Mouse (Mus musculus): Measurements from ENCODE around the gene Cracr2b. TPM values are rescaled to one million over a fixed set of nuclear protein-coding genes. Genes with fewer than 3 reads are reported as not detected.

Cracr2b gene
- polyA plus RNA-seq, 1 experiment from 2014 or later: 15.1 TPM

DNA sequence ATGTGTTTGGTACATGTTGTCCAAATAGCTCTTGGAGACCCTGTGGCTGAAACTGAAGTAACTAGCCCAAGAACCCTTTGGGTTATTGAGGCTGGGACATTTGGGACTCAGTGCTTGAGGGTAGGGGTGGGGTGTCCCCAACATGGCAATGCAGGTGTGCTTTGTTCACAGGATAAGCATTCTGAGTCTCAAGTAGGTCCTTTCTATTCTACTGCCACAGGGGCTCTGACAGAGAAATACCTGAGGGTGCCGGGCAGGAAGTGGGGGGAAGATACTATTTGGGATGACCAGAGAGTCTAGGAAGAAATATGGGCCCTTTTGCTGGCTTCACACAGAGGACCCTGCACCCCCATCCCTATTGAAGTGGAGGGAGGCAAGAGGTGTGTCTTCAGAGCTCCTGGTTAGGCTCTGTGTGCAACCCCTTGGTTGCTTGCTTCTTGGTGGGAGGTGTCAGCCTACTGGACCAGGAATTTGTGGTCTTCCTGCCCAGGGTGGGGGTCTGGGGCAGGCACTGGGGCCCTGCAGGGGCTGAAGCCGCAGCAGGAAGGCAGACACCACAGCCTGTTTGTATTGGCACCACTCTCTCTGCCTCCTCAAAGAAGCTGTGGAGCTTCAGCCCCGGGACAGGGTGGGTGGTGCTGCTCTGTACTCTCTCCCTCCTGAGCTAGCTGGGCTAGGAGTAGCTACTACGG is 16.8 kb downstream of the Cracr2b start:
- Histone ChIP-seq H3K9ac (peak overlapping the region; percentile 75), H3K9me3 (ENCODE audit: low read depth, low read length) (no peaks in the 10 kb centered on the region), H3K27me3 (ENCODE audit: insufficient read depth, low read length) (peaks cover 9% of the 10 kb centered on the region; the same call in 1 of the 2 replicates), H3K36me3 (ENCODE audit: insufficient read depth) (peaks cover 2% of the 10 kb centered on the region), H3K27ac (ENCODE audit: low read depth) (peak overlapping the region; percentile 98), H3K4me2 (peak overlapping the region; percentile 86), H3K4me3 (ENCODE audit: low read depth, low read length) (peak overlapping the region; percentile 81; the same call in 1 of the 2 replicates), H3K4me1 (ENCODE audit: insufficient read depth) (peaks cover 36% of the 10 kb centered on the region)
- ATAC-seq (ENCODE audit: insufficient read depth): no peak
- TF ChIP-seq CTCF (IDR thresholded peaks at IDR 0.05; ENCODE audit: low read depth): no peak
- no peak for DNase-seq
- WGBS: 25% methylated on average over 4 of the region's 4 CpGs

DNA sequence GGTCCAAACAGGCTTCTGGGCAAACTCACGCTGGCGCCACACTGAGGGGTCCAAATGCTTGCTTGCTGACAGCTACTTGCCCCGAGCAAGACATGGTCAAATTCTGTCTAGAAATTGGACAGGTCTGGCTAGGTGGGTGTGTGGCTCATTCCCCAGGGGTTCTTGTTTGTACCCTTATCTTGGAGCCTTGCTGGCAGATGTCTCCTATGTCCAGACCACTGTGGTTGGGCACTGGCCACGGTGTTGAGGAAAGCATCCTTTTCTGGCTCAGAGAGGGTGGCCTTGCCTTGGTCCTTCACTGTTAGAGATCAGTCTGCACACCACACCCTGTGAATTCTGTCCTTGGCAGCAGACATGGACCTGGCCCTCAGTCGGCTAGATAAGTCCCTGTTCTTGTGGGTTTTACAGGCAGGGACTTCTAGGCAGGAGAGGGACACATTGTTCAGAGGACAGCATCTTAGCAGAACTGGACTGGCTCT is 17.4 kb downstream of the Cracr2b start:
- no peak overlapping the region; the same call in 1 of the 2 replicates for H3K4me3 ChIP-seq (ENCODE audit: low read depth, low read length)
- peaks cover 36% of the 10 kb centered on the region for H3K4me1 ChIP-seq (ENCODE audit: insufficient read depth)
- H3K27me3 ChIP-seq (ENCODE audit: insufficient read depth, low read length): peaks cover 10% of the 10 kb centered on the region; the same call in 1 of the 2 replicates
- H3K9ac ChIP-seq: peak overlapping the region; percentile 46
- no peaks in the 10 kb centered on the region for H3K9me3 ChIP-seq (ENCODE audit: low read depth, low read length)
- WGBS: 56% methylated on average over 5 of the region's 5 CpGs
- DNase-seq (no peak), ATAC-seq (ENCODE audit: insufficient read depth) (no peak)
- H3K36me3 ChIP-seq (ENCODE audit: insufficient read depth): no peaks in the 10 kb centered on the region
- H3K27ac ChIP-seq (ENCODE audit: low read depth): peak overlapping the region; percentile 98; the same call in 1 of the 2 replicates
- peak overlapping the region; percentile 86 for H3K4me2 ChIP-seq
- no peak for TF ChIP-seq CTCF (IDR thresholded peaks at IDR 0.05; ENCODE audit: low read depth)

DNA sequence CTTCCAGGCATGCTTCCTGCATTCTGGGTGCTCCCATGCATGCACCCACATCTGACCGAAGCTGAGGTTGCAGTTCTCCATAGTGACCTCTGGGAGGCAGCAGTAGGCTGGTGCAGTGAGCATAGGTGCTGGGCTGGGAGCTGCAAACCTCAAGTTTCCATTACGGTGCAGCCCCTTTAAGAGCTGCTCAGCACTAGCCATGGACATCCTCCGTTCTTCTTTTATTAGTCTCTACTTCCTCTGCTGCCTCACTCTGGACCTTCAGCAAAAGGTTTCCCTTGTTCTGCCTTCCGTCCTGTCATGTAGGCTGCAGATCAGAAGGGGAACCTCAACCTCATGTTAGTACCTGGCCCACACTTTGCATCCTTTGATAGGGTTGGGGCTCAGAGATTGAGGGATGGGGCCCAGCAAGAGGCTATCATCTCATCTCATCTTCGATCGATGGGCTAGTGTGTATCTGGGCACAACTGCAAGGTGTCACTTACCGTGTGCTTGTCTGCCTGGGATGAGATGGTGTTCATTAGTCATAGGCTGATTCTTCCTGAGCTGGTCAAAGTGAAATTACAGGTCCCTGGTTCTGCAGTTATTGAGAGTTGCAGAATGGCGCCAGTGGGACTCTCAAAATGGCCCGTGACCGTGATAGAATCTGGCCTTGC is 20.1 kb downstream of the Cracr2b start:
- H3K9ac ChIP-seq: no peak overlapping the region
- H3K27me3 ChIP-seq (ENCODE audit: insufficient read depth, low read length): peaks cover 10% of the 10 kb centered on the region; the same call in 1 of the 2 replicates
- H3K9me3 ChIP-seq (ENCODE audit: low read depth, low read length): no peaks in the 10 kb centered on the region
- 12% methylated on average over 10 of the region's 10 CpGs for WGBS
- ATAC-seq (ENCODE audit: insufficient read depth): no peak
- H3K4me3 ChIP-seq (ENCODE audit: low read depth, low read length): peak overlapping the region; percentile 55; the same call in 1 of the 2 replicates
- TF ChIP-seq CTCF (IDR thresholded peaks at IDR 0.05; ENCODE audit: low read depth): peak; percentile 97
- H3K4me1 ChIP-seq (ENCODE audit: insufficient read depth): peaks cover 29% of the 10 kb centered on the region
- H3K4me2 ChIP-seq: peak overlapping the region; percentile 98
- H3K36me3 ChIP-seq (ENCODE audit: insufficient read depth): 0 out of 2 replicates have a peak, but pooled peaks cover 6% of the 10 kb centered on the region
- no peak overlapping the region for H3K27ac ChIP-seq (ENCODE audit: low read depth)
- peak; percentile 89 for DNase-seq

DNA sequence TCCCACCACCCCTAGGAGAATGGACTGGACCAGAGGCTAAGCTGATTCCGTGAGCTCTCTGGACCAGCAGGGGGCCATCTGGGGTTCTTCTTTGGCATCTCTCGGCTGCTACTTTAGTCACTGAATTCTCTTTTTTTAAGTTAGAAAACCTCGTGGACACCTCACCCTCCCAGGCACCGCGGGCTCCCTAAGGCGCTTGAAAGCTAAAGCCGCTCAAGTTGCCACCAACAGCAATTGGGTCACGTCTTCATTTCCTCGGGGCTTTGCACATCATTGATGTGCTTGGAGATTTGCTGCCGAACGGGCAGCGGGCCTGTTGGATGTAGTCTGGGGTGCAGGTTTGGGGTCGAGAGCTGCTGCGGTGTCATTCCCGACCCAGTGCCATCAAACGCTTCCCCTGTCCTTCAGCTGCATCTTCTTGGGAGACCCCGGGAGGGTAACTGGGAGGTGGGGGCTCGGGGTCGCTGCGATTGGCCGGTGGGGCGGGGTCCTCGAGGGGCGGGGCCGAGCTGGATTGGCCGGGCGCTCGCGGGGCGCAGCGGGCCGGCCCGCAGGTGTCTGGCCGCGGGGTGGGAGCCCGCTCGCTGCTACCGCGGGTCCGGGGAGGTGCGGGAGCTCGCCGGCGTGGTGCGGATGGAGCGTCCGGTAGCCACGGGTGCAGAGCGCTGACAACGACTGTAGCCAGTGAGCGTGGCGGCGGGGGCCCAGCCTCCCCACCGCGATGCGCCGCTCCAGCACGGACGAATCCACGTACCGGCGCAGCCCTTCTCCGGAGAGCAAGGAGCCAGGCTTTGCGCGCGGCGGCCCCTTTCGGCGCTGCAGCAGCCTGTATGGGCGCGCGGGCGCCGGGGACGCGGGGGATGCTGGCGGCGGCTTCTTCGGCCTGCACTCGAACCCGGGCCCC is 20.9 kb downstream of the Cracr2b start:
- ATAC-seq (ENCODE audit: insufficient read depth) (0 out of 2 replicates have a peak, but pooled peaks have one; percentile 12), DNase-seq (peak; percentile 81)
- Histone ChIP-seq H3K36me3 (ENCODE audit: insufficient read depth) (peaks cover 13% of the 10 kb centered on the region; the same call in 1 of the 2 replicates), H3K4me3 (ENCODE audit: low read depth, low read length) (peak overlapping the region; percentile 55), H3K27ac (ENCODE audit: low read depth) (no peak overlapping the region), H3K27me3 (ENCODE audit: insufficient read depth, low read length) (peaks cover 10% of the 10 kb centered on the region; the same call in 1 of the 2 replicates), H3K9me3 (ENCODE audit: low read depth, low read length) (no peaks in the 10 kb centered on the region), H3K4me1 (ENCODE audit: insufficient read depth) (peaks cover 29% of the 10 kb centered on the region), H3K4me2 (peak overlapping the region; percentile 98), H3K9ac (peak overlapping the region; percentile 51)
- under 1% methylated on average over 81 of the region's 81 CpGs for WGBS
- TF ChIP-seq CTCF (IDR thresholded peaks at IDR 0.05; ENCODE audit: low read depth): peak; percentile 65

DNA sequence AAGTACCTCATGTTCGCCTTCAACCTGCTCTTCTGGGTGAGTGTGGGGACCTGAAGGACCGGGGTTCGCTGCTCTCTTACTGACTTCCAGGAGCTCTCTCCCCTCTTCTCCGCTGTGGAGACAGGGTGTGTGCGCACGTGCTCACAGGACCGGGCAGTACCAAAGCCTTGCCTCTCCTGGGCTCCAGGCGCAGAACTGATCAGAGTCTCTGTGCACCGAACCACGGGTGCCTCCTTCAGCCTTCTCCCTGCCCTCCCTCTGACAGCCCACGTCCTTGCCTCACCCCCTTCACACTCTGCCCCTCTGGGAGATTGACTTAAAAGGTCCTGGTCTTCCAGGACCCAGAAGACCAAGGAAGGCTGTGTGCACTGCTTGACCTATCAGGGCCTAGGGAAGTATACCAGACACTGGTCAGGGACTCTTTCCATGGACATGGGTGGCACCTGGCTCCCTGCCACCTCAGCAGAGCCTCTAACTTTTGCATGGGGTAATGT is 21.7 kb downstream of the Cracr2b start:
- no peaks in the 10 kb centered on the region for H3K9me3 ChIP-seq (ENCODE audit: low read depth, low read length)
- H3K4me3 ChIP-seq (ENCODE audit: low read depth, low read length): peak overlapping the region; percentile 55
- H3K9ac ChIP-seq: peak overlapping the region; percentile 51; the same call in 1 of the 2 replicates
- 11% methylated on average over 11 of the region's 11 CpGs for WGBS
- peak overlapping the region; percentile 98 for H3K4me2 ChIP-seq
- ATAC-seq (ENCODE audit: insufficient read depth) (no peak), DNase-seq (no peak)
- H3K27me3 ChIP-seq (ENCODE audit: insufficient read depth, low read length): peaks cover 10% of the 10 kb centered on the region; the same call in 1 of the 2 replicates
- H3K27ac ChIP-seq (ENCODE audit: low read depth): no peak overlapping the region
- peaks cover 14% of the 10 kb centered on the region; the same call in 1 of the 2 replicates for H3K36me3 ChIP-seq (ENCODE audit: insufficient read depth)
- TF ChIP-seq CTCF (IDR thresholded peaks at IDR 0.05; ENCODE audit: low read depth): no peak
- peaks cover 21% of the 10 kb centered on the region for H3K4me1 ChIP-seq (ENCODE audit: insufficient read depth)

DNA sequence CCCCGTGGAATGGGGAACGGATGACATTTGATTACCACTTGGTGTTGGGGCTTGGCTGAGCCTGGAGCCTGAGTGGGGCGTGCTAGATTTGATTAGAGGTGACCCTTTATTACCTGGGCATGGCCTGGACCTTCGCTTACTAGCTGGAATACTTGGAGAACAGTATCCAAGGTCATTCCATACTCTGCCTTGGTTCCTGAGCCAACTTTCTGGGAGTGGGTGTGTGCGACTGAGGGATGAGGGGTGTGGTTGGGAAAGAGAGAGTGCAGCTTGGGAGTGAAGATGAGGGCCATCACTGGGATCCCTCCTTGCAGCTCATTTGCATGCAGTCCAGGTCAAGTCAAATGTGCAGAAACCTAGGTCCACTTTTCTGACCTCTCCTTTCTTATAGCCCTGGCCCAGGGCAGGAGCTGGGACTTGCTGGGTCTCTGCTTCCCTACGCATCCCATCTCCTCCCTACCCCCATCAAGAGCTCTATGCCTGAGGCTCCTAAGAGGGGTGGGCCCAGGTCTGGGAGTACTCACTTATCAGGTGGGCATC is 22.3 kb downstream of the Cracr2b start:
- 73% methylated on average over 6 of the region's 6 CpGs for WGBS
- Histone ChIP-seq H3K27me3 (ENCODE audit: insufficient read depth, low read length) (peaks cover 10% of the 10 kb centered on the region; the same call in 1 of the 2 replicates), H3K4me3 (ENCODE audit: low read depth, low read length) (no peak overlapping the region), H3K36me3 (ENCODE audit: insufficient read depth) (peaks cover 14% of the 10 kb centered on the region; the same call in 1 of the 2 replicates), H3K27ac (ENCODE audit: low read depth) (no peak overlapping the region), H3K4me1 (ENCODE audit: insufficient read depth) (peaks cover 15% of the 10 kb centered on the region), H3K9ac (no peak overlapping the region), H3K4me2 (no peak overlapping the region), H3K9me3 (ENCODE audit: low read depth, low read length) (no peaks in the 10 kb centered on the region)
- DNase-seq (no peak), ATAC-seq (ENCODE audit: insufficient read depth) (no peak)
- TF ChIP-seq CTCF (IDR thresholded peaks at IDR 0.05; ENCODE audit: low read depth): no peak

All from lung, embryonic 14.5 days (tissue).